Mouse (Mus musculus) heart, postnatal 36 days (tissue): ENCODE results near the gene Rbbp7. TPM values are rescaled to one million over a fixed set of nuclear protein-coding genes. Genes with fewer than 3 reads are reported as not detected.
"Not testable (repeated sequence)": the region's sequence is repeated elsewhere in the genome, so short reads cannot be mapped to it uniquely, and the experiment has no call there.

Source experiments
- DNase-seq, 2 experiments: peaks; one replicate each; pipeline ENCODE4 v3.0.0; 2021 to 2022
- intact Hi-C: fragments of 180-260 bp; cut with DNase I; formaldehyde crosslinking; loops from one replicate; pipeline ENCODE4 v1.15.1; 2025
- total RNA-seq, 2 experiments: library from RNA; stranded (reverse); gene quantifications; 2 replicates each; pipeline ENCODE4 v1.2.3; 2021

Gene Rbbp7
- total RNA-seq, 2 experiments from 2014 or later: 155 to 167 TPM

DNA sequence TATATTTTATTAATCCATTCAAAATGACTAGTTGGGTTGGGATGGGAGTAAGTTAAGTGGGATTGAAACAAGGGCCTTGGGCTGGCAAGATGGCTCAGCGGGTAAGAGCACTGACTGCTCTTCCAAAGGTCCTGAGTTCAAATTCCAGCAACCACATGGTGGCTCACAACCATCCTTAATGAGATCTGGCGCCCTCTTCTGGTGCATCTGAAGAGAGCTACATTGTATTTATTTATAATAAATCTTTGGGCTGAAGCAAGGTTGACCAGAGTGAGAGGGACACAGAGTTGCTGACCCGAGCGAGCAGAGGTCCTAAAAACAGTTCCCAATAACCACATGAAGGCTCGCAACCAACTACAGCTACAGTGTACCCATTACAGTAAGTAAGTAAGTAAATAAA is 31.2 kb downstream of the Rbbp7 start:
- DNase-seq, intact Hi-C loops: not testable (repeated sequence)

DNA sequence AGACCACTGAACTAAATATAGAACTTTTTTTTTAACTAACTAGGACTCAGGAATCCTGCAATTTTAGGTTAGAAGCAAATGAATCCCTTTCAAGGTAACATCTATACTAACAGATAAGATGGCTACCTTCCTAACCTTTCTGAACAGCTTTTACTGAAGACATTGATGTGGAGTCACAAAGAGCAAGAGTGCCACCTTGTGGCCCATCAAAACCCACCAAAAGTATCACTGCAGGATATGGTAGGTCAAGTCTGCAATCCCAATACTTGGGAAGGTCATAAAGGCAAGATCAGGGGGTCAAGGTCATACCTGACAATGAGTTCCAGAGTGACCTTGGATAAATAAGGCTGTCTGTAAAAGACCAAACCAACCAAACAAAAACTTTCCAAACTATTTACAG is 40.2 kb downstream of the Rbbp7 start:
- DNase-seq: peak; percentile 29 to 43
- intact Hi-C loops: loop anchor here (1.0 to 5.0 kb wide), 2 partner anchors 79 to 273 kb away; no protein-coding TSS in a partner anchor

DNA sequence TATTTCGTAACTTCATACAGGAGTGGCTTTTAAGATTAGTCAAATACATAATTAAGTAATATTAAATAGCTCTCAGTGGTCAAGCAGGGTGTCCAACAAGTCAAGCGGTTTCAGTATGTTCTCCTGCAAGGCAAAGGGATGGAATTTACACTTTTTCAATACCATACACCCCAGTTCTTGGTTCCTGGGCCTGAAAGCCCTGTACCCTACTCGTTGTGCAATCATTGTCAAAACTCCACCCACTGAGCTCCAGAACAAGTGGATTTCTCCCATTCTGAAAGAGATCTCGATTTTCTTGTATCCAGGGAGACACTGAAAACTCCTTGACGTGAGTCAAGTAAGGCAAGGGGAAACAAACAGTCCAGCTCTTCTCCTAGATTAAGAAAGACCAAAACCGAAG is 67.8 kb downstream of the Rbbp7 start:
- DNase-seq: peak in 1 of 2 experiments; percentile 5
- intact Hi-C loops: no loop called here

Other genes with a start within 250 kb of the Rbbp7 start
- gene Reps2, start 116.8 kb upstream of the Rbbp7 start, total RNA-seq: 1 to 10 TPM; 1.3 to 2.0 TPM
- 1 to 10 TPM; 8.3 to 8.8 TPM for gene Txlng, start 69.1 kb downstream of the Rbbp7 start, total RNA-seq
- 10 to 100 TPM; 27.4 to 31.3 TPM for gene Syap1, start 128.0 kb downstream of the Rbbp7 start, total RNA-seq
- gene Ctps2, start 140.8 kb downstream of the Rbbp7 start, total RNA-seq: 10 to 100 TPM; 12.5 to 17.3 TPM
- not detected for gene S100g, start 204.2 kb downstream of the Rbbp7 start, total RNA-seq